Mouse (Mus musculus) neural tube, embryonic 15.5 days (tissue): ENCODE measurements around the gene Pphln1. TPM values are rescaled to one million over a fixed set of nuclear protein-coding genes. Genes with fewer than 3 reads are reported as not detected.

Source experiments
- ATAC-seq: fragments of 200-750 bp; cut with Nextera tagmentation; 2 replicates; pipeline ENCODE4 v1.8.0; 2017; ENCODE audit warnings: mild to moderate bottlenecking, moderate TSS enrichment, moderate library complexity; ENCODE audit not compliant: low FRiP score
- H3K27ac ChIP-seq: fragments of 300-500 bp; sonication (generic); replicated peaks from 2 replicates; pipeline ENCODE4 v1.5.1; 2015; ENCODE audit warnings: mild to moderate bottlenecking, inconsistent platforms
- H3K27me3 ChIP-seq: fragments of 300-500 bp; sonication (generic); replicated peaks from 2 replicates; pipeline ENCODE4 v1.6.1; 2015; ENCODE audit warnings: inconsistent platforms
- H3K36me3 ChIP-seq: fragments of 300-500 bp; sonication (generic); 2 replicates; pipeline ENCODE4 v1.6.1; 2015; ENCODE audit warnings: inconsistent platforms
- H3K4me1 ChIP-seq: fragments of 300-500 bp; sonication (generic); 2 replicates; pipeline ENCODE4 v1.6.1; 2015; ENCODE audit warnings: inconsistent platforms
- H3K4me2 ChIP-seq: fragments of 300-500 bp; sonication (generic); 2 replicates; pipeline ENCODE4 v1.6.1; 2015; ENCODE audit warnings: inconsistent platforms, mild to moderate bottlenecking, moderate library complexity
- H3K4me3 ChIP-seq: fragments of 300-500 bp; sonication (generic); replicated peaks from 2 replicates; pipeline ENCODE4 v1.5.1; 2015; ENCODE audit warnings: mild to moderate bottlenecking, inconsistent platforms
- H3K9ac ChIP-seq: fragments of 300-500 bp; sonication (generic); replicated peaks from 2 replicates; pipeline ENCODE4 v1.6.1; 2015; ENCODE audit warnings: mild to moderate bottlenecking, inconsistent platforms
- H3K9me3 ChIP-seq: fragments of 300-500 bp; sonication (generic); replicated peaks from 2 replicates; pipeline ENCODE4 v1.6.1; 2016; ENCODE audit warnings: inconsistent platforms
- WGBS: fragments of 180-500 bp; shearing (Covaris S2); methylation state at CpG from one replicate; pipeline ENCODE4 v1.1.7; 2015; ENCODE audit warnings: mixed read lengths; 5-methylcytosine and 5-hydroxymethylcytosine counted together
- polyA plus RNA-seq: library from polyadenylated mRNA; unstranded; fragments of >200 nt; fragmentation: Nextera tagmentation; extraction: Ambion mirVana; gene quantifications from 2 replicates; pipeline ENCODE4 v1.2.1, GENCODE M21; 2015

Pphln1 gene
- polyA plus RNA-seq, 1 experiment from 2014 or later, result 40.4 TPM

GRCm38 (mm10) chr15:93479445-93479844 is 81.3 kb downstream of the Pphln1 start:
- Histone ChIP-seq H3K27ac (peak overlapping the region; percentile 37; the same call in 1 of the 2 replicates), H3K36me3 (no peaks in the 10 kb centered on the region), H3K4me1 (peaks cover 15% of the 10 kb centered on the region), H3K4me2 (no peak overlapping the region), H3K27me3 (no peaks in the 10 kb centered on the region), H3K9ac (no peak overlapping the region), H3K9me3 (no peaks in the 10 kb centered on the region), H3K4me3 (no peak overlapping the region)
- no peak for ATAC-seq
- 30% methylated on average over 4 of the region's 4 CpGs for WGBS

- H3K27me3 ChIP-seq, result no peaks in the 10 kb centered on the region
- no peak overlapping the region for H3K4me2 ChIP-seq
- H3K9me3 ChIP-seq, result no peaks in the 10 kb centered on the region
- ATAC-seq, result no peak
- H3K4me3 ChIP-seq, result no peak overlapping the region
- H3K4me1 ChIP-seq, result peaks cover 8% of the 10 kb centered on the region; the same call in 1 of the 2 replicates
- no peak overlapping the region for H3K9ac ChIP-seq
- WGBS, result 89% methylated on average over 10 of the region's 10 CpGs
- no peaks in the 10 kb centered on the region for H3K36me3 ChIP-seq
- no peak overlapping the region for H3K27ac ChIP-seq
Observed at GRCm38 (mm10) chr15:93481112-93481511, 83.0 kb downstream of the Pphln1 start.

DNA sequence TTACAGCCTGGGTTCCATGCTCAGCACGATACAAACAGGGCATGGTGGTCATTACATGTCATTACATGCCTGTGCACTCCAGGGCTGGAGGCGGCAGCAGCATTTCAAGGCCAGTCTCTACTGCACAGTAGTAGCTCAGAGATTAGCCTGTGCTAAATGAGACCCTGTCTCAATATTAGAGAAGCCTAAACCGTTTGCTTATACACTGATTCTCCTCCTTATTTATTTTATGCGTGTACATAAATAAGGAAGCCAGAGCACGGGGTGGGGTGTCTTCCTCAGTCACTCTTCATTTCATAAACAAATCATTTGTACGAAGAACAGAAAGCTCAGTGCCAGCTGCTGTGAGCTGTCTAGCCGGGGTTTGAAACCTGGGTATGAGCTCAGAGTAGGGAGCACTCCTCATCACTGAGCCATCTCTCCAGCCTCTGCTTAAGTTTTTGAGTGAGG is 86.1 kb downstream of the Pphln1 start:
- Histone ChIP-seq H3K27ac (no peak overlapping the region), H3K9me3 (no peaks in the 10 kb centered on the region), H3K36me3 (no peaks in the 10 kb centered on the region), H3K27me3 (no peaks in the 10 kb centered on the region), H3K4me3 (no peak overlapping the region), H3K4me2 (no peak overlapping the region), H3K4me1 (0 out of 2 replicates have a peak, but pooled peaks cover 2% of the 10 kb centered on the region), H3K9ac (no peak overlapping the region)
- no peak for ATAC-seq
- 69% methylated on average over 7 of the region's 7 CpGs for WGBS

DNA sequence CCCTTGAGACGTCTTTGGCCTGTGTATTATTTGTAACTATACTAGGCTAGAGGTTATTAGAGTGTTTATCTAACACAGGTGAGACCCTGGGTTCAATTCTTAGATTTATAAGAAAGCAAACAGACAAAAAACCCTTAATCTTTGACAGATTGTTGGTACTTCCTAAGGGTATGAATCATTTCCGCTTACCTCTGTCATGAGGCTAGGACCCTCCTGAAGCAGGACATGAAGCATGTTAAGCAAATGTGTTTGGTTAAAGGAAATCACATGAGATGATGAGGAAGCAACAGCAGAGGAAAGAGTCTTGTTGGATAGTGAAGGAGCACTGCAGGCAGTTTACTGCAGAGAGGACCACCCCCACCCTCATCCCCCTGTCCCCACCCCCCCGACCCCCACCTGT is 87.1 kb downstream of the Pphln1 start:
- Histone ChIP-seq H3K9ac (no peak overlapping the region), H3K4me1 (0 out of 2 replicates have a peak, but pooled peaks cover 2% of the 10 kb centered on the region), H3K27ac (no peak overlapping the region), H3K9me3 (no peaks in the 10 kb centered on the region), H3K4me3 (no peak overlapping the region), H3K36me3 (no peaks in the 10 kb centered on the region; the same call in 1 of the 2 replicates), H3K27me3 (no peaks in the 10 kb centered on the region), H3K4me2 (no peak overlapping the region)
- WGBS, result 84% methylated on average over 3 of the region's 3 CpGs
- no peak for ATAC-seq

DNA sequence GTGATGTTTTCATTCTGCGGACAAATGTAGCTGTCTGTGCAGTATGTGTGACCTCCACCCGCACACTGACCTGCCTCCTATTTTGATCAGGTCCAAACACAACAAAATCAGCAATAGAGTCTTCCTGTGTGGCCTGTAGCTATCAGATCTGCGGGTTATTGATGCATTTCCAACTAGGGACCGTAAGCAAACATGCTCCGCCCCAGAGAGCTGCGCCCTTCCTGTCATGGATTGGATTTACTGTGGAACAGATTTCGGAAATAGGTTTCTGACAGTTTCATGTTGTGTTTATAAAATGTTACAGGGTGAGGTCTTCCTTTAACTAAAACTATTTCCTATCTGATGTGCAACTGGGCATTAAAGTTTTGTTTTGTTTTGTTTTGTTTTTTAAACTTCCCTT is 87.9 kb downstream of the Pphln1 start:
- H3K27ac ChIP-seq, result no peak overlapping the region
- H3K27me3 ChIP-seq, result no peaks in the 10 kb centered on the region
- WGBS, result 88% methylated on average over 7 of the region's 7 CpGs
- H3K9me3 ChIP-seq, result no peaks in the 10 kb centered on the region
- 0 out of 2 replicates have a peak, but pooled peaks cover 2% of the 10 kb centered on the region for H3K4me1 ChIP-seq
- no peak for ATAC-seq
- no peak overlapping the region for H3K9ac ChIP-seq
- H3K4me2 ChIP-seq, result no peak overlapping the region
- no peak overlapping the region for H3K4me3 ChIP-seq
- H3K36me3 ChIP-seq, result no peaks in the 10 kb centered on the region; the same call in 1 of the 2 replicates

GRCm38 (mm10) chr15:93489597-93489996 is 91.4 kb downstream of the Pphln1 start:
- peaks cover 1% of the 10 kb centered on the region for H3K36me3 ChIP-seq
- H3K9me3 ChIP-seq, result no peaks in the 10 kb centered on the region
- no peak for ATAC-seq
- no peak overlapping the region for H3K9ac ChIP-seq
- H3K4me2 ChIP-seq, result no peak overlapping the region
- H3K4me1 ChIP-seq, result no peaks in the 10 kb centered on the region
- WGBS, result 87% methylated on average over 4 of the region's 4 CpGs
- H3K4me3 ChIP-seq, result no peak overlapping the region
- no peak overlapping the region for H3K27ac ChIP-seq
- H3K27me3 ChIP-seq, result no peaks in the 10 kb centered on the region

GRCm38 (mm10) chr15:93494700-93495099 is 96.5 kb downstream of the Pphln1 start:
- no peak overlapping the region for H3K9ac ChIP-seq
- no peaks in the 10 kb centered on the region for H3K4me1 ChIP-seq
- H3K27me3 ChIP-seq, result no peaks in the 10 kb centered on the region
- H3K9me3 ChIP-seq, result no peaks in the 10 kb centered on the region
- no peak overlapping the region for H3K4me3 ChIP-seq
- peaks cover 18% of the 10 kb centered on the region for H3K36me3 ChIP-seq
- H3K4me2 ChIP-seq, result no peak overlapping the region
- ATAC-seq, result no peak
- H3K27ac ChIP-seq, result no peak overlapping the region
- WGBS, result 87% methylated on average over 7 of the region's 7 CpGs

DNA sequence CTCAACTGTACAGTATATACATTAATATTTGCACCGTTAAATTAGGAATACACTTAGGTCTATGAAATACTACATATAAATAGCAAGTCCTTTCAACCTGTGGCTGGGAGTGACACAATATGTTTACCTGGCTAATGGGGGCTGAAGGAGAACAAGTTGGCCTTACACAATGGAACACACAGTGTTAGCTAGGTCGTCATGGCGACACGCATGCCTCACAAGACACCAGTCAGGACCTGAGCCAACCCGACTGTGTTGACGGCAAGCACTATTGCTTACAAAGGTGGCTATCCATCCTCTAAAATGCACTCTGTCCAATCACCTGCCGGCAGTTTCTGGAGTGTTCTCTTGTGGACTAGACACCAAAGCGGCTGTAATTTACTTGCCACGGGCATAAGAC is 101.7 kb downstream of the Pphln1 start:
- 65% methylated on average over 9 of the region's 9 CpGs for WGBS
- Histone ChIP-seq H3K9me3 (no peaks in the 10 kb centered on the region), H3K4me2 (no peak overlapping the region), H3K36me3 (peaks cover 54% of the 10 kb centered on the region), H3K4me3 (no peak overlapping the region), H3K27ac (no peak overlapping the region), H3K4me1 (0 out of 2 replicates have a peak, but pooled peaks cover 3% of the 10 kb centered on the region), H3K9ac (no peak overlapping the region), H3K27me3 (no peaks in the 10 kb centered on the region)
- no peak for ATAC-seq

DNA sequence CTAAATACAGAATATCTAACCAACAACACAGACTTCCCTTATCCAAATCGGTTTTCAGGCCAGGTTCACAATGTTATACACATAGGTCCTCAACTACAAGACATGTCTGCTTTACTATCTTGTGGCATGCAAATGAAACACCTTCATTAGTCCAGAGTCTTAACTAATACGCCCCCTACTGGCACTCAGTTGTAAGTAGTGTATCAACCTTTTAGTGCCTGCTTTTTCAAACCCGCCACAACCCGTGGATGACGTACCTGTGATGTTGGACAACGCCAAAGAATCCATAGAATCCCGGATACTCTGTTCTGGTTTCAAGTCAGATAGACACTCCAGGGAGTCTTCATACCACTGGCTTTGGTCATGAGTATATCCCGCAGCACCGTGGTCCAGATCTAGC is 104.6 kb downstream of the Pphln1 start:
- ATAC-seq, result no peak
- Histone ChIP-seq H3K9me3 (no peaks in the 10 kb centered on the region), H3K4me3 (no peak overlapping the region), H3K27me3 (no peaks in the 10 kb centered on the region), H3K4me2 (no peak overlapping the region), H3K27ac (no peak overlapping the region), H3K4me1 (0 out of 2 replicates have a peak, but pooled peaks cover 4% of the 10 kb centered on the region), H3K36me3 (peaks cover 76% of the 10 kb centered on the region), H3K9ac (no peak overlapping the region)
- 94% methylated on average over 9 of the region's 9 CpGs for WGBS

GRCm38 (mm10) chr15:93503201-93503745 is 105.1 kb downstream of the Pphln1 start:
- Histone ChIP-seq H3K4me1 (0 out of 2 replicates have a peak, but pooled peaks cover 4% of the 10 kb centered on the region), H3K4me3 (no peak overlapping the region), H3K9me3 (no peaks in the 10 kb centered on the region), H3K4me2 (no peak overlapping the region), H3K27ac (no peak overlapping the region), H3K9ac (no peak overlapping the region), H3K27me3 (no peaks in the 10 kb centered on the region), H3K36me3 (peaks cover 81% of the 10 kb centered on the region)
- WGBS, result 94% methylated on average over 35 of the region's 35 CpGs
- ATAC-seq, result no peak

DNA sequence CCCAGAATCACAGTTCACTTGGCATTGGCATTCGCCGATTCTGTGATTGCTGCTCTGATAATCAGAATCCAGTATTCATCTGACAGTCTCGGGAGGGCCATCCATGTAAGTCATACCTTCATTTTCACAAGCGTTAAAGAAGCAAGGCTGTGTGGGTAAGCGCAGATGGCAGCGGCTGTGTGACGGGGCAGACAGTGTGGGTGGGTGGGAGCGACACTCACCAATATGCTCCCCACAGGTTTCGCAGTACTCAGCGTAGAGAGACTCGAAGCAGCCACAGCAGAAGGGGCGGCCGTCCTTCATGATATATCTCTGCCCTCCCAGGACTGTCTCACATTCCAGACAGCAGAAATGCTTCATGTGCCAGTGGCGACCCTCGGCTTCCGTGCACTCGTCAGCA is 106.7 kb downstream of the Pphln1 start:
- H3K4me1 ChIP-seq, result 0 out of 2 replicates have a peak, but pooled peaks cover 4% of the 10 kb centered on the region
- H3K27ac ChIP-seq, result no peak overlapping the region
- no peaks in the 10 kb centered on the region for H3K27me3 ChIP-seq
- no peak overlapping the region for H3K4me2 ChIP-seq
- no peak overlapping the region for H3K9ac ChIP-seq
- H3K4me3 ChIP-seq, result no peak overlapping the region
- WGBS, result 70% methylated on average over 17 of the region's 17 CpGs
- H3K36me3 ChIP-seq, result peaks cover 76% of the 10 kb centered on the region
- no peak for ATAC-seq
- H3K9me3 ChIP-seq, result no peaks in the 10 kb centered on the region

- Histone ChIP-seq H3K27ac (peak overlapping the region; percentile 48; the same call in 1 of the 2 replicates), H3K4me2 (no peak overlapping the region; the same call in 1 of the 2 replicates), H3K9ac (no peak overlapping the region), H3K4me1 (peaks cover 47% of the 10 kb centered on the region), H3K4me3 (no peak overlapping the region), H3K27me3 (no peaks in the 10 kb centered on the region), H3K36me3 (peaks cover 28% of the 10 kb centered on the region), H3K9me3 (no peaks in the 10 kb centered on the region)
- WGBS, result 15% methylated on average over 12 of the region's 12 CpGs
- peak; percentile 59 for ATAC-seq
Observed at GRCm38 (mm10) chr15:93510690-93511336, 112.7 kb downstream of the Pphln1 start.
